ENCODE assay signal across 8 mouse cellular contexts in the genomic region with DNA sequence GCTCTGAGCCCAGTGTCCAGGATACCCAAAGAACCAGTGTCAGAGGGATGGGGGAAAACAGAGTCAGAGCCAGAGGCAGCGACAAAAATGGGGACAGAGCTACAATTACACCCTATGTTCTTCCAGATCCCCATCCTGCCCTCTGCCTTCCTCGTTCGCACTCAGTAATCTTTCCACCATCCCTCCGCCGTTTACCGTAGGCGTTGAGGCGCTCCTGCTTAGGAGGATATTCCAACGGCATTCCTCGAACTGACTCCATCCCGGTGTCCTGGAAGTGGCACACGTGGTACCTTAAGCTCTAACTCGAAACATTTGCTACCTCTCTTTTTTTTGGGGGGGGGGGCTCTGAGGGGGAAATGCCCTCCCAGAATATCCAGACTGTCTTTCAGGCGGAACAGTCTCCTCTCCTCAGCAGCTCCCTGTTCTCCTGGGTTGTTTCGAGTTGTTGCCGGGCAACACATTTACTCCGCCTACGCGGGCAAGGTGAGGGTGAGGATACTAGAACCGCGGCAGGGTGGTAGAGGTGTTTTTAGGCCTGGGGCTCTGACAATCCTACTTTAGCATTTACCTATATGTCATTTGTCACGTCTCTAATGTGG. TPM values are rescaled to one million over a fixed set of nuclear protein-coding genes. Genes with fewer than 3 reads are reported as not detected.
DNase-seq lines count a peak whose midpoint lies in the region; ATAC-seq and TF ChIP-seq lines count a peak whose summit lies in the region.

No protein-coding gene starts in this region.

- DNase-seq in liver, adult 2 months (ENCODE audit: extremely low read depth, low read depth, low spot score), result no peak
- no peak for DNase-seq in liver
- peak; percentile 43 for DNase-seq in embryo, embryonic 9.5 days (ENCODE audit: extremely low spot score)
- no peak for DNase-seq in B cell, adult 2 months
- no peak for DNase-seq in urinary bladder, postnatal 25 days (ENCODE audit: low spot score)

- H3K4me2 ChIP-seq in intestine, embryonic 15.5 days (replicated peaks), result peak overlapping the region; percentile 95

- H3K9ac ChIP-seq in liver, adult 2 months (ENCODE audit: low read depth, low read length), result peak overlapping the region; percentile 8; the same call in 1 of the 2 replicates
- H3K9ac ChIP-seq in intestine, embryonic 15.5 days, result peak overlapping the region; percentile 56

- H3K4me1 ChIP-seq in liver, adult 2 months (ENCODE audit: control insufficient read depth, insufficient read depth, low read length), result peaks cover 6% of the 10 kb centered on the region; the same call in 1 of the 2 replicates
- peaks cover 14% of the 10 kb centered on the region; the same call in 1 of the 2 replicates for H3K4me1 ChIP-seq in intestine, embryonic 15.5 days (replicated peaks)
- H3K4me1 ChIP-seq in olfactory bulb, adult 2 months (ENCODE audit: control insufficient read depth, insufficient read depth, low read length), result peaks cover 20% of the 10 kb centered on the region

- 29% methylated on average over 22 of the region's 22 CpGs for WGBS in liver, adult 2 months
- 4% methylated on average over 22 of the region's 22 CpGs for WGBS in intestine, embryonic 15.5 days
- 14% methylated on average over 22 of the region's 22 CpGs for WGBS in olfactory bulb, adult 2 months

- H3K27ac ChIP-seq in liver, adult 2 months (replicated peaks; ENCODE audit: insufficient read depth, low read depth, low read length), result no peak overlapping the region
- no peak overlapping the region for H3K27ac ChIP-seq in intestine, embryonic 15.5 days
- 0 out of 2 replicates have a peak overlapping the region, but pooled peaks have one; percentile 21 for H3K27ac ChIP-seq in olfactory bulb, adult 2 months (ENCODE audit: insufficient read depth, low read depth, low read length)

- H3K4me3 ChIP-seq in liver, adult 2 months (ENCODE audit: insufficient read depth, low read depth, low read length), result peak overlapping the region; percentile 51; the same call in 1 of the 2 replicates
- peak overlapping the region; percentile 51 for H3K4me3 ChIP-seq in intestine, embryonic 15.5 days (replicated peaks)
- H3K4me3 ChIP-seq in olfactory bulb, adult 2 months (ENCODE audit: insufficient read depth, low read depth, low read length), result peak overlapping the region; percentile 57

- no peak for TF ChIP-seq POLR2A in liver, adult 2 months (IDR thresholded peaks at IDR 0.05; ENCODE audit: extremely low read depth, insufficient read depth, low read length)
- no peak for TF ChIP-seq POLR2A in olfactory bulb, adult 2 months (IDR thresholded peaks at IDR 0.05; ENCODE audit: insufficient read depth, low read depth, low read length)

- H3K9me3 ChIP-seq in intestine, embryonic 15.5 days, result no peaks in the 10 kb centered on the region

- no peak for TF ChIP-seq CTCF in liver, adult 2 months (IDR thresholded peaks at IDR 0.05; ENCODE audit: low read depth, low read length)
- no peak for TF ChIP-seq CTCF in olfactory bulb, adult 2 months (IDR thresholded peaks at IDR 0.05; ENCODE audit: insufficient read depth, low read depth, low read length)

- peak; percentile 4; the same call in 1 of the 2 replicates for ATAC-seq in intestine, embryonic 15.5 days
- ATAC-seq in megakaryocyte-erythroid progenitor cell, adult 5-6 weeks (replicated peaks; ENCODE audit: low FRiP score, low TSS enrichment, poor library complexity, severe bottlenecking), result no peak

- H3K79me2 ChIP-seq in liver, adult 2 months (ENCODE audit: control insufficient read depth, insufficient read depth, low read length), result no peaks in the 10 kb centered on the region; the same call in 1 of the 2 replicates

- H3K27me3 ChIP-seq in liver, adult 2 months (ENCODE audit: control insufficient read depth, insufficient read depth, low read length), result no peaks in the 10 kb centered on the region
- no peaks in the 10 kb centered on the region; the same call in 1 of the 2 replicates for H3K27me3 ChIP-seq in intestine, embryonic 15.5 days (replicated peaks)

- H3K36me3 ChIP-seq in liver, adult 2 months (ENCODE audit: control insufficient read depth, insufficient read depth, low read length), result no peaks in the 10 kb centered on the region
- no peaks in the 10 kb centered on the region for H3K36me3 ChIP-seq in intestine, embryonic 15.5 days

RNA-seq across cellular contexts. Expression of a gene that starts 4.5 kb away (rescaled TPM):
- total RNA-seq in liver, adult 2 months (2014; rRNA removed), result 15.9 and 21.7 TPM in 2 replicates
- 27.9 and 28.9 TPM in 2 replicates for polyA plus RNA-seq in liver, adult 2 months (2012; rRNA removed)
- 8.1 and 9.4 TPM in 2 replicates for polyA plus RNA-seq in intestine, embryonic 15.5 days (2015; fragmentation: Nextera tagmentation; extraction: Ambion mirVana)
- polyA plus RNA-seq in olfactory bulb, adult 2 months (2012; ENCODE audit: insufficient read depth, insufficient read length, low replicate concordance, missing spikeins), result not detected in 2 replicates
- 0.15 TPM in 1 of 2 replicates, not detected in the other for total RNA-seq in megakaryocyte-erythroid progenitor cell, adult 5-6 weeks (2014; fragmentation: Nextera tagmentation)
- not detected in 2 replicates for total RNA-seq in megakaryocyte-erythroid progenitor cell, adult 5-6 weeks (2017)

RNA-seq across cellular contexts. Expression of a gene that starts 9.7 kb away (rescaled TPM):
- not detected in 2 replicates for total RNA-seq in liver, adult 2 months (2014; rRNA removed)
- 0.24 TPM in 1 of 2 replicates, not detected in the other for polyA plus RNA-seq in liver, adult 2 months (2012; rRNA removed)
- 0.28 and 0.55 TPM in 2 replicates for polyA plus RNA-seq in intestine, embryonic 15.5 days (2015; fragmentation: Nextera tagmentation; extraction: Ambion mirVana)
- polyA plus RNA-seq in olfactory bulb, adult 2 months (2012; ENCODE audit: insufficient read depth, insufficient read length, low replicate concordance, missing spikeins), result not detected in 2 replicates
- total RNA-seq in megakaryocyte-erythroid progenitor cell, adult 5-6 weeks (2014; fragmentation: Nextera tagmentation), result not detected in 2 replicates
- not detected in 2 replicates for total RNA-seq in megakaryocyte-erythroid progenitor cell, adult 5-6 weeks (2017)

RNA-seq across cellular contexts. Expression of a gene that starts 42.5 kb away (rescaled TPM):
- 33.0 and 33.9 TPM in 2 replicates for total RNA-seq in liver, adult 2 months (2014; rRNA removed)
- polyA plus RNA-seq in liver, adult 2 months (2012; rRNA removed), result 18.3 and 18.6 TPM in 2 replicates
- 61.4 and 62.3 TPM in 2 replicates for polyA plus RNA-seq in intestine, embryonic 15.5 days (2015; fragmentation: Nextera tagmentation; extraction: Ambion mirVana)
- polyA plus RNA-seq in olfactory bulb, adult 2 months (2012; ENCODE audit: insufficient read depth, insufficient read length, low replicate concordance, missing spikeins), result not detected in 2 replicates
- 18.1 and 27.4 TPM in 2 replicates for total RNA-seq in megakaryocyte-erythroid progenitor cell, adult 5-6 weeks (2014; fragmentation: Nextera tagmentation)
- 18.2 and 40.3 TPM in 2 replicates for total RNA-seq in megakaryocyte-erythroid progenitor cell, adult 5-6 weeks (2017)

RNA-seq across cellular contexts. Expression of a gene that starts 42.7 kb away (rescaled TPM):
- 0.37 and 0.94 TPM in 2 replicates for total RNA-seq in liver, adult 2 months (2014; rRNA removed)
- polyA plus RNA-seq in liver, adult 2 months (2012; rRNA removed), result 0.27 and 0.43 TPM in 2 replicates
- polyA plus RNA-seq in intestine, embryonic 15.5 days (2015; fragmentation: Nextera tagmentation; extraction: Ambion mirVana), result 5.2 and 6.8 TPM in 2 replicates
- polyA plus RNA-seq in olfactory bulb, adult 2 months (2012; ENCODE audit: insufficient read depth, insufficient read length, low replicate concordance, missing spikeins), result not detected in 2 replicates
- total RNA-seq in megakaryocyte-erythroid progenitor cell, adult 5-6 weeks (2014; fragmentation: Nextera tagmentation), result 29.6 and 35.0 TPM in 2 replicates
- total RNA-seq in megakaryocyte-erythroid progenitor cell, adult 5-6 weeks (2017), result 10.8 and 14.9 TPM in 2 replicates

Comparison
In these comparisons a context has a peak if more than half of its experiments do, and no peak if none do; other contexts are left out.
1. RNA of a gene that starts 42.5 kb away (polyA plus RNA-seq): 61.4 to 62.3 TPM in intestine, embryonic 15.5 days and 18.3 to 18.6 TPM in liver, adult 2 months; not detected in olfactory bulb, adult 2 months; every median in the first group is over 10 times any median in the second.
2. Peak in every context shown above with its lines, with median percentiles within 50 percentile points of each other: H3K4me3 ChIP-seq.